Mouse (Mus musculus) MEL (cell line): Measurements from ENCODE around the gene Cacna1b.

Experiments used
- BHLHE40 ChIP-seq: IDR thresholded peaks from 2 replicates; pipeline ENCODE4 v1.6.1; 2012; ENCODE audit warnings: low read depth, mild to moderate bottlenecking, inconsistent platforms, low read length, improper control_type of control experiment, borderline replicate concordance
- CTCF ChIP-seq, 3 experiments: IDR thresholded peaks in 2 of 3; conservative IDR thresholded peaks in 1 of 3; 2 replicates each; pipeline ENCODE4 v1.5.1; 2011 to 2012; ENCODE audit warnings: low read length in 3 of 3, low read depth in 2 of 3, mild to moderate bottlenecking in 2 of 3, improper control_type of control experiment in 1 of 3, inconsistent platforms in 1 of 3, mixed read lengths in 1 of 3, moderate library complexity in 1 of 3; ENCODE audit not compliant: control insufficient read depth in 1 of 3, insufficient read depth in 1 of 3, poor library complexity in 1 of 3, severe bottlenecking in 1 of 3
- EP300 ChIP-seq, 2 experiments: IDR thresholded peaks; 2 replicates each; pipeline ENCODE4 v1.6.1; 2011; ENCODE audit warnings: improper control_type of control experiment in 2 of 2, low read length in 2 of 2, low read depth in 1 of 2, mild to moderate bottlenecking in 1 of 2
- MAFK ChIP-seq: IDR thresholded peaks from 2 replicates; pipeline ENCODE4 v1.6.1; 2011; ENCODE audit warnings: low read depth, mild to moderate bottlenecking, low read length, improper control_type of control experiment, borderline replicate concordance
- MAX ChIP-seq: IDR thresholded peaks from 2 replicates; pipeline ENCODE4 v1.6.1; 2011; ENCODE audit warnings: low read length, improper control_type of control experiment
- POLR2A ChIP-seq, 2 experiments: IDR thresholded peaks; 2 replicates each; pipeline ENCODE4 v1.6.1; 2011 to 2012; ENCODE audit warnings: low read length in 2 of 2, mild to moderate bottlenecking in 2 of 2, control low read depth in 1 of 2, improper control_type of control experiment in 1 of 2, low read depth in 1 of 2, moderate library complexity in 1 of 2; ENCODE audit not compliant: control insufficient read depth in 1 of 2, insufficient read depth in 1 of 2, poor library complexity in 1 of 2
- POLR2AphosphoS2 ChIP-seq: IDR thresholded peaks from 2 replicates; pipeline ENCODE4 v1.6.1; 2011; ENCODE audit warnings: low read length, improper control_type of control experiment
- RCOR1 ChIP-seq: IDR thresholded peaks from 2 replicates; pipeline ENCODE4 v1.6.1; 2012; ENCODE audit warnings: low read depth, mild to moderate bottlenecking, inconsistent platforms, low read length, improper control_type of control experiment
- USF1 ChIP-seq: IDR thresholded peaks from 2 replicates; pipeline ENCODE4 v1.6.1; 2014; ENCODE audit warnings: low read depth, mild to moderate bottlenecking, inconsistent platforms, low read length, improper control_type of control experiment, moderate library complexity
- ZNF384 ChIP-seq: IDR thresholded peaks from 2 replicates; pipeline ENCODE4 v1.6.1; 2012; ENCODE audit warnings: low read depth, mild to moderate bottlenecking, inconsistent platforms, low read length, improper control_type of control experiment

DNA sequence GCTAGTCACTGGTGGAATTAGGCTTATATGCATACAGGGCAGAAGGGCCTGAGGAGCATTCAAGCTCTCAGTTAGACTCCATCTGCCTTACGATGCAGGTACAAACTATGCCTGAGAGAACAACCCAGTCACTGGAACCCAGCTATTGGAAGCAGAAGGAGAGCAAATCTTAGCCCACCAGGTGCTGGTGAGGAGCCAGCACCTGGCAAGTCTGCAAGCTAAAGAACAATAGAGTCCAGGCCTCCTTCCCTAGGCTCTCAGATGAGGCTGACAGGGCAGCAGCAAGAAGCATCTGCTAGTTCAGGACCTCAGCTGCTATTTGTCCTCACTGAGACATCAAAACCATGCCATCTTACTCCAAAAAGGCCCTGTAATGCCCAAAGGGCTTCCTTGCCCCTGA lies 82.2 kb downstream of the Cacna1b start:
- TF ChIP-seq POLR2A (IDR thresholded peaks at IDR 0.05; ENCODE audit: control insufficient read depth in 1 of 2, insufficient read depth in 1 of 2, low read depth in 1 of 2, low read length in 2 of 2, poor library complexity in 1 of 2) (no peak), CTCF (IDR thresholded peaks at IDR 0.05 in 2 of 3, conservative IDR thresholded peaks at IDR 0.05 in 1 of 3; ENCODE audit: control insufficient read depth in 1 of 3, insufficient read depth in 1 of 3, low read depth in 2 of 3, low read length in 3 of 3, poor library complexity in 1 of 3, severe bottlenecking in 1 of 3) (no peak), RCOR1 (no peak), EP300 (IDR thresholded peaks at IDR 0.05; ENCODE audit: low read depth in 1 of 2, low read length in 2 of 2) (no peak), BHLHE40 (no peak), POLR2AphosphoS2 (no peak), MAX (no peak), MAFK (no peak), USF1 (no peak), ZNF384 (no peak)
